Mouse (Mus musculus) neutrophil, adult 83 days (primary cell): ENCODE results near the gene Itgb1. TPM values are rescaled to one million over a fixed set of nuclear protein-coding genes. Genes with fewer than 3 reads are reported as not detected.

Experiments used
- total RNA-seq, 2 experiments: library from RNA; stranded (reverse); gene quantifications; one replicate each; pipeline ENCODE4 v1.2.4; 2023

Gene Itgb1
- total RNA-seq, result 10 to 100 TPM; 69.5 to 73.9 TPM

GRCm38 (mm10) chr8:128685507-128686428 is at the start of gene Itgb1:
Gene Itgb1 (plus strand): TSS chr8:128685654.

Other genes with a start within 250 kb of the Itgb1 start
- gene Gm3952, start 113.0 kb downstream of the Itgb1 start, total RNA-seq, result not detected